Mouse (Mus musculus): ENCODE results near the gene Ppfibp2. TPM values are rescaled to one million over a fixed set of nuclear protein-coding genes. Genes with fewer than 3 reads are reported as not detected.

Gene Ppfibp2
- polyA plus RNA-seq, 1 experiment from 2014 or later = 8.7 TPM

DNA sequence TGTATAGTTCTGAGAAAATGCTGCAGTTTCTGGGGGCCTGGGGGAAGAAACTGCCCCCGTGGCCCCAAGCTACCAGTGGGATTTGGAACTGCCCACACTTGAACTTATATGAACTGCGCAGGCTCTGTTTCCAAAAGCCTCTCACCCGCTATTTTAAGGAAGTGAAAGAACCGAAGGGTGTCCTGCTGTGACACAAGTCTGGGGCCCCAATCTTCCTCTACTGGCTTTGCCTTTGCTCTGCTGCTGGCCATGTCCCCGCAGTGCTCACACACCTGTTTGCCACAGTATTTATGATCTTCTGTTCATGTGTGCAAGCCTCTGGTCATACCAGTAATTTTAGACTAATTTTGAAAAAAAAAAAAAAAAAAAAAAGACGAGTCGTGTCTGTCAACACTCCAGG is 1.1 kb upstream of the Ppfibp2 start:
- Histone ChIP-seq H3K27ac (no peak overlapping the region), H3K9me3 (no peaks in the 10 kb centered on the region), H3K27me3 (ENCODE audit: poor library complexity, severe bottlenecking) (peaks cover 11% of the 10 kb centered on the region), H3K4me1 (peaks cover 17% of the 10 kb centered on the region), H3K36me3 (replicated peaks) (no peaks in the 10 kb centered on the region), H3K4me3 (peak overlapping the region; percentile 69)
- WGBS = 32% methylated on average over 7 of the region's 7 CpGs
- DNase-seq (ENCODE audit: extremely low spot score, low spot score) = no peak

GRCm38 (mm10) chr7:107594325-107594856 is 616 bp upstream of the Ppfibp2 start:
- no peaks in the 10 kb centered on the region for H3K9me3 ChIP-seq
- 1% methylated on average over 16 of the region's 16 CpGs for WGBS
- peak overlapping the region; percentile 75 for H3K27ac ChIP-seq
- H3K4me3 ChIP-seq = peak overlapping the region; percentile 69
- H3K36me3 ChIP-seq (replicated peaks) = no peaks in the 10 kb centered on the region
- H3K4me1 ChIP-seq = peaks cover 17% of the 10 kb centered on the region
- peak; percentile 62 for DNase-seq (ENCODE audit: extremely low spot score, low spot score)
- peaks cover 11% of the 10 kb centered on the region for H3K27me3 ChIP-seq (ENCODE audit: poor library complexity, severe bottlenecking)

DNA sequence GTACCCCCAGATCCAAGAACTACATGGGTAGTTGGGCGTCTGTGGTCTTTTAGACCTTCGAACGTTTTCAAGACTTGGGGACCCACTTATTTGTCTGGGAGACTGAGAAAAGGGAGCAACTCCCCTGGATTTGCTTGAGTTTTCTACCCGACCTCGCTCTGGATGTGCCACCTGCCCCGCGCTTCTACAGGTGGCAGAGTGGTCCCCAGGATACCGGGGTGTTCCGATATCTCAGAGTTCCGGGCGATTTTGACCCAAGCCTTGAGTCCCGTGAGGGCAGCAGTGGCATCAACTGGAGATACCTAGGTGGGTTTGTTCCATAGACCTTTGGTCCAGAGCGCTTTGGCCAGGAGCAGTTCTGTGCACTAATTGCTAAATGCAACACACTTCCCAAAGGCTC is 419 bp downstream of the Ppfibp2 start:
- Histone ChIP-seq H3K27ac (no peak overlapping the region), H3K9me3 (no peaks in the 10 kb centered on the region), H3K36me3 (replicated peaks) (no peaks in the 10 kb centered on the region), H3K4me1 (peaks cover 17% of the 10 kb centered on the region), H3K27me3 (ENCODE audit: poor library complexity, severe bottlenecking) (peaks cover 11% of the 10 kb centered on the region), H3K4me3 (peak overlapping the region; percentile 69)
- WGBS = 13% methylated on average over 13 of the region's 13 CpGs
- DNase-seq (ENCODE audit: extremely low spot score, low spot score) = no peak

- peaks cover 11% of the 10 kb centered on the region for H3K27me3 ChIP-seq (ENCODE audit: poor library complexity, severe bottlenecking)
- no peak overlapping the region for H3K27ac ChIP-seq
- peaks cover 17% of the 10 kb centered on the region for H3K4me1 ChIP-seq
- DNase-seq (ENCODE audit: extremely low spot score, low spot score) = no peak
- no peaks in the 10 kb centered on the region for H3K36me3 ChIP-seq (replicated peaks)
- H3K9me3 ChIP-seq = no peaks in the 10 kb centered on the region
- H3K4me3 ChIP-seq = no peak overlapping the region
Measured at GRCm38 (mm10) chr7:107596753-107597152, 1.7 kb downstream of the Ppfibp2 start.

DNA sequence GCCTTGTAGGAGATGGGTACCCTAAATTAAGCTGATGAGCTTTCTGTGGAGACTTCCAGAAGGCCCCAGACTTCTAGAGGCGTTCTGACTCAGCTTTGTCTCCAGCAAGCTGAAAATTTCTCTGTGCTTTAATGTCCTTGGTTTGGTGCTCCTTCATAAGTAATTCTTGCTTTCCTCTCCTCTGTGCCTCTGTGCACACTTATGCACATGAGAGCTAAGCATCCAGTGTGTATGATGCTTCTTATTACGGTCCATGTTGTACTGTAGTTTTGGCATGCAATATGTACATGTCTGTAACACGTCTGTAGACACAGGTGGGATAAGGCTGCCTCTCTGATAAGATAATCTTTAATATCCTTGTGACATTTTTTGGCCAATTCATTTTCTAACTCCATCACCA is 2.9 kb downstream of the Ppfibp2 start:
- H3K36me3 ChIP-seq (replicated peaks) = no peaks in the 10 kb centered on the region
- H3K9me3 ChIP-seq = no peaks in the 10 kb centered on the region
- peaks cover 20% of the 10 kb centered on the region for H3K4me1 ChIP-seq
- H3K4me3 ChIP-seq = no peak overlapping the region
- peaks cover 11% of the 10 kb centered on the region for H3K27me3 ChIP-seq (ENCODE audit: poor library complexity, severe bottlenecking)
- WGBS = 86% methylated on average over 3 of the region's 3 CpGs
- no peak for DNase-seq (ENCODE audit: extremely low spot score, low spot score)
- no peak overlapping the region for H3K27ac ChIP-seq

DNA sequence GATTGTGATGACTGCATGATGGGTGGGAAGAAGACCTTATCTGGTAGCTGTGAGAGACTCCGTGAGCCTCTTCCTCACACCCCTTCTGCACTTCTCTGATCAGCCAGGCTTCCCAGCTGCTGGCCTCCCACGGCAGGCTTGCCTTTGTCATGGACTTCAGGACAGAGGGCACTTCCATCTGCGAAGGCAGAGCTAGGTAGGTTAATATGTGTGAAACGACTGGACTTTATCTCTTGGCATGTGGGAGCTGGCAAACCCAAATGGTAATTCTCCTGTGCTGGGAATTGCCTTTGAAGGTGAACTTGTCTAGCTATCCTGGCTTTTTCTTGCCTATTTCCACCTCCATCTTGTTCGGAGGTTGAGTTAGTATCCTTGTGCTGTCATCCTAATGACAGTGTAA is 5.6 kb downstream of the Ppfibp2 start:
- Histone ChIP-seq H3K36me3 (replicated peaks) (no peaks in the 10 kb centered on the region), H3K4me3 (no peak overlapping the region), H3K9me3 (no peaks in the 10 kb centered on the region), H3K4me1 (peaks cover 5% of the 10 kb centered on the region), H3K27ac (no peak overlapping the region), H3K27me3 (ENCODE audit: poor library complexity, severe bottlenecking) (peaks cover 2% of the 10 kb centered on the region)
- WGBS = 78% methylated on average over 5 of the region's 5 CpGs
- no peak for DNase-seq (ENCODE audit: extremely low spot score, low spot score)

DNA sequence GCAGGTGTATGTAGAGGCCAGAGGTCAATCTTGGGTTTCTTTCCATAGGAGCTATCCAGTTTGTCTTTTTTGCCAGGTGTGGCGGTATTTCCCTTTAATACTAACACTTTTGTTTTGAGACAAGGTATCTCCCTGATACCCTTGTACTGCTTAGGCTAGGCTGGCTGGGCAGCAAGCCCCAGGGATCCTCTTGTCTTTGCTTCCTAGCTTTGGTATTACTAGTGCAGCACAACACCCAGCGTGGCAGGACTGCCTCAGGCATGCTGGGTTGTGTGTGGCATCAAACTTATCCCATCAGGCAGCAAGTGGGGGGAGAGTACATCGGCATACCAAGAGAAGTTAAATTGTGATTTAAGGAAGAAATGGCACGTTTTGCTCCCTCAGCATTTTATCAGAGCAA is 7.5 kb downstream of the Ppfibp2 start:
- DNase-seq (ENCODE audit: extremely low spot score, low spot score) = no peak
- H3K9me3 ChIP-seq = no peaks in the 10 kb centered on the region
- peaks cover 5% of the 10 kb centered on the region for H3K4me1 ChIP-seq
- no peak overlapping the region for H3K27ac ChIP-seq
- 76% methylated on average over 4 of the region's 4 CpGs for WGBS
- no peaks in the 10 kb centered on the region for H3K36me3 ChIP-seq (replicated peaks)
- no peak overlapping the region for H3K4me3 ChIP-seq
- no peaks in the 10 kb centered on the region for H3K27me3 ChIP-seq (ENCODE audit: poor library complexity, severe bottlenecking)

DNA sequence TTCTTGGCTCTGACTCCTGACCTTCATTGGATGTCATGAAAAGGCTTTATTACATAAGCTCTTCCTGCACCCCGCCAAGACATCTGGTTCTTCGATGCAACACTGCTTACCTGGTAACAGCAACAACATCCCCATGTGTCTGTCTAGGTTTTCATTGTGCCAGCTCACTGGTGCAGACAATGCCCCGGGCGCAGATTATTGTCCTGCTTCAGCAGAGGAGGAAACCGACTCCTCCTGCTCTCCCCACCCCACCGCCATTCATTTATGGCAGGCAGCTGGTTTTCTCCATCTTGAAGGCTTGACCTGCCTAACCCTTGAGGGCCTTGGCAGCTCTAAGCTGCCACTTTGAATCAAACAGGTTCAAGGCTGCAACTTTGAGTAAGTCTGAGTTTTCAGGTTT is 7.9 kb downstream of the Ppfibp2 start:
- Histone ChIP-seq H3K36me3 (replicated peaks) (no peaks in the 10 kb centered on the region), H3K4me1 (peaks cover 5% of the 10 kb centered on the region), H3K9me3 (no peaks in the 10 kb centered on the region), H3K4me3 (no peak overlapping the region), H3K27me3 (ENCODE audit: poor library complexity, severe bottlenecking) (no peaks in the 10 kb centered on the region), H3K27ac (no peak overlapping the region)
- WGBS = 68% methylated on average over 6 of the region's 6 CpGs
- no peak for DNase-seq (ENCODE audit: extremely low spot score, low spot score)

DNA sequence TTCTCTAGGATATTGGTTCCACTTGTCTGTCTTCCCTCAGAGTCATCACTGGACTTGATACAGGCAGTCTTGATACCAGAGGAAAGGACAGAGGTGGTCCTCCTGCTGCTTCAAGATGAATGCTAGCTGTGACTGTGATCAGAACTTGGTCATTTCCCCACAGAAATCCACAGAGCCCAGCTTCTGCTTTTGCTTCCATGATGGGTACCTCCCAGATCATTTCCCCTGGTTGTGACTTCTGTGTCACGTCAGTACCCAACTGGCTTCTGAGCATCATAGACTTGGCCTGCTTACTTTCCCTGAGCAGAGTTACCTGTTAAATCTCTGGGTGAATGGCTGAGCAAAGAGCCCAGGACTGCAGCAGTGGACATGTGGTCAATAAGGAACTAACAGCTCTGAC is 12.8 kb downstream of the Ppfibp2 start:
- Histone ChIP-seq H3K27ac (no peak overlapping the region), H3K9me3 (no peaks in the 10 kb centered on the region), H3K4me3 (no peak overlapping the region), H3K4me1 (peaks cover 4% of the 10 kb centered on the region), H3K36me3 (replicated peaks) (no peaks in the 10 kb centered on the region), H3K27me3 (ENCODE audit: poor library complexity, severe bottlenecking) (no peaks in the 10 kb centered on the region)
- 93% methylated on average over 1 of the region's 1 CpGs for WGBS
- DNase-seq (ENCODE audit: extremely low spot score, low spot score) = no peak

GRCm38 (mm10) chr7:107609622-107610255 is 14.7 kb downstream of the Ppfibp2 start:
- H3K27me3 ChIP-seq (ENCODE audit: poor library complexity, severe bottlenecking) = no peaks in the 10 kb centered on the region
- no peak overlapping the region for H3K4me3 ChIP-seq
- no peak overlapping the region for H3K27ac ChIP-seq
- no peaks in the 10 kb centered on the region for H3K9me3 ChIP-seq
- H3K36me3 ChIP-seq (replicated peaks) = no peaks in the 10 kb centered on the region
- whole genome bisulfite sequencing = 83% methylated on average over 2 of the region's 2 CpGs
- DNase-seq (ENCODE audit: extremely low spot score, low spot score) = no peak
- H3K4me1 ChIP-seq = no peaks in the 10 kb centered on the region

DNA sequence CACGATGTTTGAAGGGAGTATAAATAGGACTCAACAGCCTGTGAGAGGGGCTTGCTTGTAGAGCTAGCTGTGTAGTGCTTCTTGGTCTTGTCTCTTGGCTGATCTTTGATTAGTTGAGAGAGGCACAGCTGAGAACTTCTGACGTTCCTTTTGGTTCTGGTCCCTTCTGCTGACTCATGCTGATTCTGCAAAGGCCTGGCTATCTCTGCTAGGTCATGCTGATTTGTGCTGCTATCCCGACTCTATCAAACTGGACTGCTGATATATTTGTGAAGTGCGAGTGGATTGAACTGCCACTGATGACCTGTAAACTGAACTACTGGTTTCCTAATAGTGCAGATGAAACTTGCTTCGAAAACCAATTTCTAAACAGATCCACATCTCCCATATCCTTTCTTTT is 15.9 kb downstream of the Ppfibp2 start:
- no peaks in the 10 kb centered on the region for H3K9me3 ChIP-seq
- H3K4me1 ChIP-seq = no peaks in the 10 kb centered on the region
- no peaks in the 10 kb centered on the region for H3K36me3 ChIP-seq (replicated peaks)
- no peak for DNase-seq (ENCODE audit: extremely low spot score, low spot score)
- no peak overlapping the region for H3K4me3 ChIP-seq
- H3K27ac ChIP-seq = no peak overlapping the region
- 87% methylated on average over 5 of the region's 5 CpGs for WGBS
- no peaks in the 10 kb centered on the region for H3K27me3 ChIP-seq (ENCODE audit: poor library complexity, severe bottlenecking)

DNA sequence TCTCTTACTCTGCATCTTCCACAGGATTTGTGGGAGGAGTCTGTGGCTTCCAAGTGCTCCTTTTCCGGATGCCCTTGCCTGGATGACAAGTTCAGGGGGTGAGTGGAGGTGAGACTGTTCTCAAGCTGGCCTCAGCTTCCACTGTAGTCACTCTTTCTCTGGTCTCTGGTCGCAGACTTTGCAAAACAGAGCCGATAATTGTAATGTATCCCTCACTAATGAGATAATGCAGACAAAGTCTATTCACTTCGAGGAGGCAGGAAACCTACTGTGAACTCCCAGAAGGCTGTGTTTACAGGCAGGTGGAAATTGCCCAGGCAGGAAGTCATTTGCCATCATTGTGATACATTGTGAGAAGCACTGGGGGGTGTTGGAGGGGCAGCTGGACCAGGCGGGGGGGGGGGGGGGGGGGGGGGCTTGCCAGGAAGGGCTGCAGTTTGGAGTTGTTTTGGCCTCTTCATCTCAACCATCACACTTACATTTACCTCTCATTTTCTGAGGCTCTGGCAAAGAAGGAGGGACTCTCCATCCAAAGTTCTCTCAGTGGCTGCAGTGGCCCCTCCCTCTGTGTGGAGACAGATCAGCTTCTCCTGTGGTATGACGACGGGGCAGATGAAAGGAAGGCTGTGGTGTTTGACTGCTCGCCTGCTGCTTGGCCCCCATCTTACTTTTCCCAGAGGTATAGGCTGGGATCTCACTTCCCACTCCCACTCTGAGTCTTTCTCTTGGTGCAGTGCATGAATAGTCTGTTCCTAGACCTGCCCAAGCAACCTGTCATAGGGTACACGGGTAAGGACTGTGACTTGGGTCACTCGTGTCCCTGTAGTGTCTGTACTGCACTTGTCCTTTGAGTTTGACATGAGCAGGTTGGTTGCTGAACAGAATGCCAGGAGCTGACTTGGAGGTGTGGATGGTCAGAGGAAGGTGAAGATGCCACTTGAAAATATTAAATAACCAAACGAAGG is 23.3 kb downstream of the Ppfibp2 start:
- Histone ChIP-seq H3K9me3 (no peaks in the 10 kb centered on the region), H3K27ac (no peak overlapping the region), H3K27me3 (ENCODE audit: poor library complexity, severe bottlenecking) (no peaks in the 10 kb centered on the region), H3K4me1 (peaks cover 22% of the 10 kb centered on the region), H3K4me3 (no peak overlapping the region), H3K36me3 (replicated peaks) (no peaks in the 10 kb centered on the region)
- 35% methylated on average over 11 of the region's 11 CpGs for WGBS
- no peak for DNase-seq (ENCODE audit: extremely low spot score, low spot score)

DNA sequence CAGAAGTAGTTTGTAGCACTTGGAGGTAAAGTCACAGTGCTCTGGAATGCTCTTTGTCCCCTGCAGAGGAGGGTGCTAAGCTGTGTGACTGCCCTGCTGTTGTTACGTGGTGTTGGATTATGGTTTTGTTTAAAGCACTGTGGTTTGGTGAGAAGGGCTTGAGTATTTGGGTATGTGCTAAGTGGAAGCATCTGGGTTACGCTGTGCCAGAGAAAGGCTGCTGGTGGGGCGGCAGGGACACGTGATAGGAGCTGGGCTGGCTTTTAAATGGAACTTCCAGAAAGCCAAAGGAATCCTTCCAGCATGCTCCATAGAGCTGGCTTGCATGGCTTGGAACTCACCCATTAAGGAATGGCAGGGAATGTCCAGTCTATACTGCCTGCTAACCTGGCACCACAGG is 24.2 kb downstream of the Ppfibp2 start:
- Histone ChIP-seq H3K27ac (no peak overlapping the region), H3K4me1 (peaks cover 22% of the 10 kb centered on the region), H3K9me3 (no peaks in the 10 kb centered on the region), H3K36me3 (replicated peaks) (no peaks in the 10 kb centered on the region), H3K4me3 (no peak overlapping the region), H3K27me3 (ENCODE audit: poor library complexity, severe bottlenecking) (no peaks in the 10 kb centered on the region)
- DNase-seq (ENCODE audit: extremely low spot score, low spot score) = no peak
- WGBS = 67% methylated on average over 4 of the region's 4 CpGs
